Mouse (Mus musculus) brain, embryonic 14.5 days (tissue): ENCODE results near the gene Sde2.

Source experiments
- CTCF ChIP-seq: fragments of 200-500 bp; IDR thresholded peaks from 2 replicates; pipeline ENCODE4 v1.5.1; 2012; ENCODE audit warnings: inconsistent platforms, mild to moderate bottlenecking, moderate library complexity, borderline replicate concordance; ENCODE audit not compliant: insufficient read depth, insufficient read length; ENCODE audit errors: extremely low read depth
- POLR2A ChIP-seq: fragments of 200-500 bp; IDR thresholded peaks from 2 replicates; pipeline ENCODE4 v1.6.1; 2012; ENCODE audit warnings: mild to moderate bottlenecking, inconsistent platforms, borderline replicate concordance; ENCODE audit not compliant: poor library complexity, insufficient read depth, insufficient read length, severe bottlenecking; ENCODE audit errors: extremely low read depth

DNA sequence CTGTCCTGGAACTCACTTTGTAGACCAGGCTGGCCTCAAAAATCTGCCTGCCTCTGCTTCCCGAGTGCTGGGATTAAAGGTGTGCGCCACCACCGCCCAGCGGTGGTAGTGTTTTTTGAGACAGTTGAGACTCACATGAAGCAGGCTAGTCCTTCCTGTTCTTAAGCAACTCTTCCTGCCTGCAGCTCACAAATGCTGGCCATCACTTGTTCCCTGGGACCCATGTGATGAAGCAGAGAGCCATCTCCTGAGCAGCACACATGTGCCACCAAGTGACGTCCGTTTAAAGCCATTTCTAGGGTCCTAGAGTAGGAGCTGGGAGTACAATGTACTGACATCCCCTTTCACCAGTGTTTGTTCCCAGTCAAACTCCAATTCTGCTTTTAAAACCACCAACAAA, 47.0 kb upstream of the Sde2 start:
- no peak for TF ChIP-seq POLR2A
- TF ChIP-seq CTCF: no peak
